Mouse (Mus musculus) CH12.LX (cell line): ENCODE measurements around the gene Amz2. TPM values are rescaled to one million over a fixed set of nuclear protein-coding genes. Genes with fewer than 3 reads are reported as not detected.
A peak's percentile ranks its signal among the peaks of the same experiment; 100 is the strongest.
"Not testable (repeated sequence)": the region's sequence is repeated elsewhere in the genome, so short reads cannot be mapped to it uniquely, and the experiment has no call there.

Source experiments
- DNase-seq: peaks from one replicate; pipeline ENCODE4 v3.0.0-alpha.2; 2013; ENCODE audit errors: extremely low read depth
- H3K27ac ChIP-seq: 2 replicates; pipeline ENCODE4 v1.5.1; 2012; ENCODE audit warnings: low read depth, mild to moderate bottlenecking, control low read depth, moderate library complexity; ENCODE audit not compliant: insufficient read depth
- H3K27me3 ChIP-seq: replicated peaks from 2 replicates; pipeline ENCODE3; 2012; ENCODE audit warnings: inconsistent platforms
- H3K36me3 ChIP-seq, 2 experiments: replicated peaks in 1 of 2; 2 replicates each; pipeline versions ENCODE3 to v1.6.1; 2012; ENCODE audit warnings: inconsistent platforms in 1 of 2, low read length in 1 of 2, mild to moderate bottlenecking in 1 of 2, mixed read lengths in 1 of 2, moderate library complexity in 1 of 2; ENCODE audit not compliant: control insufficient read depth in 1 of 2, insufficient read depth in 1 of 2
- H3K4me1 ChIP-seq, 2 experiments: 2 replicates each; pipeline ENCODE4 v1.6.1; 2012; ENCODE audit warnings: inconsistent platforms in 1 of 2, moderate library complexity in 1 of 2; ENCODE audit not compliant: insufficient read depth in 2 of 2, control insufficient read depth in 1 of 2
- H3K4me2 ChIP-seq: 2 replicates; pipeline ENCODE4 v1.6.1; 2012; ENCODE audit warnings: low read depth, mild to moderate bottlenecking, control low read depth; ENCODE audit not compliant: poor library complexity, insufficient read depth, severe bottlenecking
- H3K4me3 ChIP-seq, 3 experiments: fragments of 150-350 bp in 1 of 3; sonication (generic) in 1 of 3; replicated peaks in 1 of 3; 2 replicates each; pipeline versions ENCODE3 to v1.5.1; 2011 to 2012; ENCODE audit warnings: low read depth in 2 of 3, low read length in 2 of 3, mild to moderate bottlenecking in 2 of 3, moderate library complexity in 2 of 3, control low read depth in 1 of 3, improper control_type of control experiment in 1 of 3, inconsistent platforms in 1 of 3, mixed read lengths in 1 of 3; ENCODE audit not compliant: poor library complexity in 1 of 3
- H3K79me2 ChIP-seq: replicated peaks from 2 replicates; pipeline ENCODE4 v1.6.1; 2012; ENCODE audit warnings: mild to moderate bottlenecking, moderate library complexity; ENCODE audit not compliant: control insufficient read depth, poor library complexity, insufficient read depth, severe bottlenecking; ENCODE audit errors: extremely low read depth
- H3K9ac ChIP-seq: 2 replicates; pipeline ENCODE4 v1.6.1; 2012; ENCODE audit warnings: low read depth, mild to moderate bottlenecking, control low read depth, moderate library complexity; ENCODE audit not compliant: insufficient read depth
- H3K9me3 ChIP-seq: replicated peaks from 2 replicates; pipeline ENCODE3; 2012; ENCODE audit warnings: low read length, inconsistent platforms, mixed read lengths
- BHLHE40 ChIP-seq: IDR thresholded peaks from 2 replicates; pipeline ENCODE4 v1.6.1; 2011; ENCODE audit warnings: mild to moderate bottlenecking, low read depth, low read length, improper control_type of control experiment
- CHD2 ChIP-seq: IDR thresholded peaks from 2 replicates; pipeline ENCODE4 v1.6.1; 2011; ENCODE audit warnings: low read length, improper control_type of control experiment
- EP300 ChIP-seq: IDR thresholded peaks from 2 replicates; pipeline ENCODE4 v1.6.1; 2011; ENCODE audit warnings: low read length, improper control_type of control experiment
- IRF4 ChIP-seq: IDR thresholded peaks from 2 replicates; pipeline ENCODE4 v1.6.1; 2014; ENCODE audit warnings: low read depth, mild to moderate bottlenecking, inconsistent platforms, low read length, improper control_type of control experiment
- MYC ChIP-seq: IDR thresholded peaks from 2 replicates; pipeline ENCODE4 v1.6.1; 2011; ENCODE audit warnings: low read depth, mild to moderate bottlenecking, improper control_type of control experiment, low read length
- PAX5 ChIP-seq: IDR thresholded peaks from 2 replicates; pipeline ENCODE4 v1.6.1; 2012; ENCODE audit warnings: low read length, inconsistent platforms, mixed read lengths
- RCOR1 ChIP-seq: conservative IDR thresholded peaks from 2 replicates; pipeline ENCODE4 v1.6.1; 2012; ENCODE audit warnings: low read depth, mild to moderate bottlenecking, inconsistent platforms, low read length, improper control_type of control experiment
- SIN3A ChIP-seq: IDR thresholded peaks from 2 replicates; pipeline ENCODE4 v1.6.1; 2012; ENCODE audit warnings: low read length, improper control_type of control experiment, inconsistent platforms
- TCF12 ChIP-seq: IDR thresholded peaks from 2 replicates; pipeline ENCODE4 v1.6.1; 2014; ENCODE audit warnings: low read depth, mild to moderate bottlenecking, inconsistent platforms, low read length, improper control_type of control experiment
- ZKSCAN1 ChIP-seq: IDR thresholded peaks from 2 replicates; pipeline ENCODE4 v1.6.1; 2012; ENCODE audit warnings: low read depth, inconsistent platforms, low read length, improper control_type of control experiment, borderline replicate concordance
- dilution Hi-C: fragments of 300-500 bp; cut with MboI; formaldehyde crosslinking; loops from 2 replicates; pipeline ENCODE4 v1.14.3; 2020; ENCODE audit warnings: low sequenced_read_pairs; ENCODE audit not compliant: extremely low pct_unique_long_range_greater_than_20kb, extremely low pct_ligation_motif_present
- in situ Hi-C: fragments of 300-500 bp; cut with MboI; formaldehyde crosslinking; loops from 3 replicates; pipeline ENCODE4 v1.14.3; 2019; ENCODE audit warnings: low sequenced_read_pairs, low pct_ligation_motif_present, low pct_unique_long_range_greater_than_20kb, mixed read lengths
- polyA plus RNA-seq: library from polyadenylated mRNA; unstranded; fragments of >175 nt; gene quantifications from 2 replicates; pipeline ENCODE4 v1.2.1, GENCODE M21; 2012; ENCODE audit warnings: low read depth; ENCODE audit not compliant: insufficient read length
- total RNA-seq, 2 experiments: library from RNA; depleted of rRNA; stranded (reverse); fragments of 300-350 nt in 1 of 2; fragments of >200 nt in 1 of 2; gene quantifications; 2 replicates each; pipeline ENCODE4 v1.2.3; 2012 to 2014

Amz2 gene
- total and polyA plus RNA-seq, 3 experiments = 22.3 to 23.7 (median 23.3) TPM

- DNase-seq = peak; percentile 36
- dilution Hi-C loops (no loop called here), in situ Hi-C loops (no loop called here)
- no peak overlapping the region for H3K27ac ChIP-seq
- peaks cover 12% of the 10 kb centered on the region for H3K9me3 ChIP-seq
- TF ChIP-seq EP300 (peak; percentile 84), ZKSCAN1 (no peak), MYC (0 out of 2 replicates have a peak, but pooled peaks have one; percentile 20), PAX5 (no peak), BHLHE40 (peak; percentile 27; the same call in 1 of the 2 replicates), TCF12 (peak; percentile 88), IRF4 (0 out of 2 replicates have a peak, but pooled peaks have one; percentile 25), RCOR1 (0 out of 2 replicates have a peak, but pooled peaks have one; percentile 60)
- no peak overlapping the region for H3K4me3 ChIP-seq
- no peaks in the 10 kb centered on the region for H3K36me3 ChIP-seq
- H3K4me2 ChIP-seq = no peak overlapping the region
- no peak overlapping the region for H3K9ac ChIP-seq
- H3K27me3 ChIP-seq = no peaks in the 10 kb centered on the region
- no peaks in the 10 kb centered on the region for H3K79me2 ChIP-seq
- peaks cover 7 to 28% of the 10 kb centered on the region in 2 experiments for H3K4me1 ChIP-seq
Measured at GRCm38 (mm10) chr11:109489763-109490162, 64.0 kb downstream of the Amz2 start.

GRCm38 (mm10) chr11:109491844-109492243, 66.1 kb downstream of the Amz2 start:
- peak; percentile 29 for DNase-seq
- TF ChIP-seq MYC = 0 out of 2 replicates have a peak, but pooled peaks have one; percentile 42
- TF ChIP-seq EP300 = peak; percentile 45; the same call in 1 of the 2 replicates
- no peak for TF ChIP-seq SIN3A
- TF ChIP-seq CHD2 = peak; percentile 63; the same call in 1 of the 2 replicates
- H3K36me3 ChIP-seq = no peaks in the 10 kb centered on the region
- peaks cover 6% of the 10 kb centered on the region for H3K9me3 ChIP-seq
- no peak overlapping the region for H3K9ac ChIP-seq
- H3K4me2 ChIP-seq = no peak overlapping the region
- dilution Hi-C loops = no loop called here
- H3K27me3 ChIP-seq = no peaks in the 10 kb centered on the region
- H3K4me3 ChIP-seq = no peak overlapping the region
- in situ Hi-C loops = no loop called here
- no peak overlapping the region for H3K27ac ChIP-seq
- no peaks in the 10 kb centered on the region for H3K79me2 ChIP-seq
- H3K4me1 ChIP-seq = peaks cover 11 to 42% of the 10 kb centered on the region in 2 experiments

DNA sequence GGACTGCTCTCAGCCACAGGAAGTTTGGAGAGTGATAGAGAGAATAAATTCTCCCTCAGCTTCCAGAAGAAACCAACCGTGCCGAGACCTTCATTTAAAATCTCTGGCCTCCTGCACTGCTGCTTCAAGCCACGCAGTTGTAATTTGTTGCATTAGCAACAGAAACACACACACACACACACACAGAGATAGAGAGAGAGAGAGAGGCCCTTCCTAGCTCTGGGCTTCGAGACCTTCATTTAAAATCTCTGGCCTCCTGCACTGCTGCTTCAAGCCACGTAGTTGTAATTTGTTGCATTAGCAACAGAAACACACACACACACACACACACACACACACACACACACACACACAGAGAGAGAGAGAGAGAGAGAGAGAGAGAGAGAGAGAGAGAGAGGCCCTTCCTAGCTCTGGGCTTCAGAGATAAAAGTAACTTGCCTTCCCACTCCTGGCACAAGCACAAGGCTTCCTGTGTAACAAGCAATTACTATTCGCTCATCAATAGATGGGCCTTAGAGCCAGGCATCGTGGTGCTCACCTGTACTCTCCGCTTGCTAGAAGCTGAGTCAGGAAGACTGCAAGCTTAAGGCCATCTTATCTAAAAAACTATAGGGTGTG, 67.2 kb downstream of the Amz2 start:
- H3K79me2 ChIP-seq, H3K9ac ChIP-seq, H3K4me2 ChIP-seq, DNase-seq, dilution Hi-C loops, H3K4me3 ChIP-seq, H3K36me3 ChIP-seq, H3K27me3 ChIP-seq, H3K27ac ChIP-seq, H3K9me3 ChIP-seq, in situ Hi-C loops: not testable (repeated sequence)
- peaks cover 15 to 53% of the 10 kb centered on the region in 2 experiments for H3K4me1 ChIP-seq
